Comparison of ENCODE assay signal across 10 mouse cellular contexts in genomic region chr11:40865694-40866093, GRCm38 (mm10).
DNase-seq lines count a peak whose midpoint lies in the region; ATAC-seq and TF ChIP-seq lines count a peak whose summit lies in the region.
"Had no signal": no experiment of that assay in that cellular context is flagged by ENCODE, and none has a peak within 500 bp of the region (broad histone marks: within the 10 kb centered on the region; RNA-seq: fewer than 3 reads in every experiment).

No protein-coding gene starts in this region.

- no peaks in the 10 kb centered on the region for H3K36me3 ChIP-seq in intestine, postnatal 0 days (ENCODE audit: control insufficient read depth, insufficient read depth)
- no peaks in the 10 kb centered on the region for H3K36me3 ChIP-seq in intestine, embryonic 16.5 days (ENCODE audit: control insufficient read depth, insufficient read depth, low read length)
- no peaks in the 10 kb centered on the region for H3K36me3 ChIP-seq in ES-E14 (ENCODE audit: control insufficient read depth, insufficient read depth, low read length, poor library complexity, severe bottlenecking)
- no peaks in the 10 kb centered on the region for H3K36me3 ChIP-seq in forebrain, postnatal 0 days (ENCODE audit: insufficient read depth)
- H3K36me3 ChIP-seq: liver, embryonic 15.5 days; stomach, embryonic 15.5 days had no signal

- H3K9ac ChIP-seq in intestine, postnatal 0 days (ENCODE audit: low read depth, low read length), result no peak overlapping the region
- no peak overlapping the region for H3K9ac ChIP-seq in intestine, embryonic 16.5 days (ENCODE audit: low read depth, low read length)
- H3K9ac ChIP-seq in ES-E14 (ENCODE audit: insufficient read depth, low read depth, low read length, poor library complexity, severe bottlenecking), result no peak overlapping the region
- H3K9ac ChIP-seq in forebrain, postnatal 0 days, result no peak overlapping the region
- H3K9ac ChIP-seq: liver, embryonic 15.5 days; stomach, embryonic 15.5 days had no signal

- H3K27ac ChIP-seq in intestine, postnatal 0 days (ENCODE audit: low read depth, low read length), result no peak overlapping the region
- no peak overlapping the region for H3K27ac ChIP-seq in intestine, embryonic 16.5 days (ENCODE audit: low read length)
- no peak overlapping the region for H3K27ac ChIP-seq in ES-E14 (ENCODE audit: insufficient read depth, low read depth, low read length, poor library complexity, severe bottlenecking)
- no peak overlapping the region for H3K27ac ChIP-seq in forebrain, postnatal 0 days (ENCODE audit: low read depth, low read length)
- H3K27ac ChIP-seq: liver, embryonic 15.5 days; stomach, embryonic 15.5 days had no signal

- no peak overlapping the region for H3K4me3 ChIP-seq in intestine, postnatal 0 days (ENCODE audit: low read depth, low read length)
- no peak overlapping the region for H3K4me3 ChIP-seq in intestine, embryonic 16.5 days (ENCODE audit: low read length)
- H3K4me3 ChIP-seq in ES-E14 (ENCODE audit: insufficient read depth in 1 of 2, low read depth in 1 of 2, low read length in 2 of 2, poor library complexity in 1 of 2, severe bottlenecking in 1 of 2), result no peak overlapping the region
- no peak overlapping the region for H3K4me3 ChIP-seq in forebrain, postnatal 0 days (ENCODE audit: low read depth, low read length)
- H3K4me3 ChIP-seq: liver, embryonic 15.5 days; stomach, embryonic 15.5 days had no signal

- peak; percentile 77 for TF ChIP-seq CTCF in intestine, postnatal 0 days (IDR thresholded peaks at IDR 0.05; ENCODE audit: low read depth)
- peak; percentile 85 for TF ChIP-seq CTCF in forebrain, postnatal 0 days (IDR thresholded peaks at IDR 0.05; ENCODE audit: low read depth)

- peak; percentile 60 for DNase-seq in ES-E14 (ENCODE audit: low read depth, low spot score)
- peak; percentile 11 for DNase-seq in c-Kit-positive CD71-positive TER-119-positive erythroid progenitor cells, embryonic 14.5 days (ENCODE audit: low spot score)
- DNase-seq in forebrain, postnatal 0 days, result peak; percentile 90
- peak; percentile 44 to 80 for DNase-seq in layer of hippocampus, postnatal 25 days (ENCODE audit: extremely low spot score in 1 of 2, low spot score in 1 of 2)
- peak; percentile 31 for DNase-seq in neural tube, embryonic 10.5 days (ENCODE audit: extremely low spot score, low spot score)

- H3K9me3 ChIP-seq in intestine, postnatal 0 days (ENCODE audit: control insufficient read depth), result no peaks in the 10 kb centered on the region
- H3K9me3 ChIP-seq in intestine, embryonic 16.5 days (ENCODE audit: control insufficient read depth, low read length), result no peaks in the 10 kb centered on the region
- no peaks in the 10 kb centered on the region for H3K9me3 ChIP-seq in ES-E14 (ENCODE audit: control insufficient read depth, insufficient read depth, low read depth, low read length)
- H3K9me3 ChIP-seq in forebrain, postnatal 0 days (ENCODE audit: low read length), result no peaks in the 10 kb centered on the region
- H3K9me3 ChIP-seq: liver, embryonic 15.5 days; stomach, embryonic 15.5 days had no signal

- in situ Hi-C loops in ES-E14 (cut with MboI; ENCODE audit: low sequenced_read_pairs in 2 of 2, unreplicated experiment in 2 of 2), result no loop called here

- ATAC-seq in intestine, postnatal 0 days, result no peak
- no peak for ATAC-seq in intestine, embryonic 16.5 days
- peak; percentile 72; the same call in 1 of the 2 replicates for ATAC-seq in forebrain, postnatal 0 days
- no peak for ATAC-seq in monocyte, adult 5-6 weeks (replicated peaks; ENCODE audit: insufficient number of reproducible peaks, low FRiP score, low TSS enrichment, poor library complexity, severe bottlenecking)

- H3K27me3 ChIP-seq in intestine, postnatal 0 days (replicated peaks; ENCODE audit: control insufficient read depth, insufficient read depth, low read length), result no peaks in the 10 kb centered on the region
- no peaks in the 10 kb centered on the region for H3K27me3 ChIP-seq in intestine, embryonic 16.5 days (replicated peaks; ENCODE audit: control insufficient read depth, insufficient read depth, low read length)
- no peaks in the 10 kb centered on the region for H3K27me3 ChIP-seq in forebrain, postnatal 0 days (ENCODE audit: insufficient read depth, low read length)
- H3K27me3 ChIP-seq: liver, embryonic 15.5 days; stomach, embryonic 15.5 days had no signal

- no peak overlapping the region for H3K4me2 ChIP-seq in intestine, postnatal 0 days (replicated peaks; ENCODE audit: low read depth)
- H3K4me2 ChIP-seq in intestine, embryonic 16.5 days (ENCODE audit: low read depth, low read length), result no peak overlapping the region
- no peak overlapping the region for H3K4me2 ChIP-seq in forebrain, postnatal 0 days (ENCODE audit: low read depth)
- H3K4me2 ChIP-seq: liver, embryonic 15.5 days; stomach, embryonic 15.5 days had no signal

- no peaks in the 10 kb centered on the region for H3K4me1 ChIP-seq in intestine, postnatal 0 days (replicated peaks; ENCODE audit: control insufficient read depth, insufficient read depth, low read length)
- H3K4me1 ChIP-seq in intestine, embryonic 16.5 days (ENCODE audit: control insufficient read depth, insufficient read depth, low read length), result no peaks in the 10 kb centered on the region
- no peaks in the 10 kb centered on the region for H3K4me1 ChIP-seq in ES-E14 (ENCODE audit: control insufficient read depth in 2 of 2, insufficient read depth in 2 of 2, low read length in 2 of 2, poor library complexity in 1 of 2)
- no peaks in the 10 kb centered on the region for H3K4me1 ChIP-seq in forebrain, postnatal 0 days (ENCODE audit: insufficient read depth)
- H3K4me1 ChIP-seq: liver, embryonic 15.5 days; stomach, embryonic 15.5 days had no signal

- WGBS in intestine, postnatal 0 days, result 18% methylated on average over 2 of the region's 2 CpGs
- 17% methylated on average over 2 of the region's 2 CpGs for WGBS in intestine, embryonic 16.5 days
- 17% methylated on average over 2 of the region's 2 CpGs for WGBS in forebrain, postnatal 0 days

TF ChIP-seq in ES-E14, 5 proteins besides CTCF, POLR2A, EP300 and RAD21:
- TF ChIP-seq CHD2 (IDR thresholded peaks at IDR 0.05; ENCODE audit: low read depth, low read length), result no peak
- peak; percentile 85 for TF ChIP-seq ZC3H11A (IDR thresholded peaks at IDR 0.05; ENCODE audit: borderline replicate concordance, low read depth, low read length)

Comparison
In these comparisons a context has a peak if more than half of its experiments do, and no peak if none do; other contexts are left out.
1. DNase-seq: peak in every context shown above with its lines; median percentile 90 in forebrain, postnatal 0 days; 62 in layer of hippocampus, postnatal 25 days; 60 in ES-E14; 31 in neural tube, embryonic 10.5 days; 11 in c-Kit-positive CD71-positive TER-119-positive erythroid progenitor cells, embryonic 14.5 days.